Mouse (Mus musculus): Measurements from ENCODE around the gene Pacsin1.
A peak's percentile ranks its signal among the peaks of the same experiment; 100 is the strongest.

Gene Pacsin1

DNA sequence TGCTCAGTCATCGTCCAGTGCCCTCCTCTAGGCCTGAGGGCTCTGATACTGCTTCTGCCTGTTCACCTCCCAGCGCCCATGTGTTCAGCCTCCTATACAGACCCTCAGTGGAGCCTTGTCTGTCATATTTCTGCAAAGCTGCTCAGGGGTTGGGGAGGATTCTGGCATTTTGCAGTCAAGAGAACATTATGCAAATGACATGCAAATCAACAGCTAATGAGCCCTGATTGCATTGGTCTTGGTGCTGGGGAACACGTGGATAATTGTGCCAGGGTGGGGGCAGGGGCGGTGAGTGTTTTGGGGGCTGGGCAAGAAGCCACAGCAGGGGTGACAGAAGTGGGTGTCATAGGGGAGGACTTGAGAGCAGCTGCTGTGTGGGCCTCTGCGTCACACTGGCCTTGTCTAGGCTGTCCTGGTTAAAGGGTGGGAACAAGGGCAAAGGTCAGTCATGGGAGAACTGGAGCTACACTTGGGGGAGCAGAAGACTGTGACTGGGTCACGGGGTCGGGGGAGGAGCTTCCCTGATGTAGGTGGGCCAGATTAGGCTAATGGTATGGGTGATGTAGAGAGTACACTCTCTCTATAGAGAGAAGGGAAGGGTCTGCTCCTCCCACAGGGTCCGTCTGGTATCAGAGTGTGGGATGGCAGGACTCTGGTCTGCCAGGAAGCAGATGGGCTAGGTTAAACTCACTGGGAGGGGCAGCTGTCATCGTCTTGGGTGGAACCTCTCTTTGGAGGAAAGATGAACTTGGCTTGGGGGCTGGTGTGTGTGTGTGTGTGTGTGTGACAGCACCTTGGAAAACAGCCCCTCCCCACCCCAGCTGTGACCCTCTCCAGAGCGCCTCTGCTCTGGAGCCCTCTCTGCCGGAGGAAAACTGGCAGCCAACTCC lies 23.9 kb downstream of the Pacsin1 start:
- peak in 1 of 2 experiments; percentile 39 for DNase-seq

GRCm38 (mm10) chr17:27684886-27685549 lies 29.7 kb downstream of the Pacsin1 start:
- peak; percentile 74 to 76 for DNase-seq

GRCm38 (mm10) chr17:27685550-27685913 lies 30.2 kb downstream of the Pacsin1 start:
- DNase-seq: peak in 1 of 2 experiments; percentile 41

DNA sequence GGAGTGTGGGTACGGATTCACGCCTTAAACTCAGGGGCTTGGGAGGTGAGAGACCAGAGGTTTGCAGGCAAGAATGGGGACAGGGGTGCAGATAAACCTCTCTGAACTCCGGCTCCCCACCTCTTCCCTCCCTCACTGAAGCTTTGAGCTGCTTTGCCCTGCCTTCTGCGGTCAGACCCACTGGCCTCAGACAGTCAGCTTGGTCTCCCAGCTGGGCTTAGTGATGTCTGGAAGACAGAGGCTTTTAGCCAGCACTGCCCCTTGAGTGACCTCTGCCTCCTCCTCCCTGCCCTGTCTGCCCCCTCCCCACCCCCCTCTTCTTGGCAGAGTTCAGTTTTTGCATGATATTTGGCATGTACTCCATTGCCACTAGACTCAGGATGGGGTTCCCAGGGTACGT lies 31.1 kb downstream of the Pacsin1 start:
- DNase-seq: peak in 1 of 2 experiments; percentile 30

- DNase-seq: peak in 1 of 2 experiments; percentile 47
These were observed 35.8 kb downstream of the Pacsin1 start for GRCm38 (mm10) chr17:27690993-27691693.

- DNase-seq: no peak
These were observed 44.4 kb downstream of the Pacsin1 start for GRCm38 (mm10) chr17:27699641-27700244.

DNA sequence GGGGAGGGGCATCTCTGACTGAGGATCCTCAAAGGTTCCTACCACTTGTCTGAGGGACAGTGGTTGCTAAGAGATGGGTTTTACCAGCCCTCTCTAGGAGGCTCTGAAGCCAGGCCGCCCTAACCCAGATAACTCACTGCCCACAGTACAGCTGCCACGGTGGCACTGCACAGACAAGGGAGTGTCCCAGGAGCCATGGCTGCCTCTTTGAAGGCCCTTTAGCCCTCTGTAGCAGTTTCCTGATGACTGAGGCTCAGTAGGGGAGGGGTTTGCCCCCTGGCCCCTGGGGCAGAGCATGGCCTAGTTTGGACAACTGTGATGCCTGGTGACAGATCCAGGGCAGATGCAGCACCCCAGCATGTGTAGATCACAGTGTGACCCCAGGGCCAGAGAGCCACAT lies 45.5 kb downstream of the Pacsin1 start:
- DNase-seq: peak in 1 of 2 experiments; percentile 31

- peak in 1 of 2 experiments; percentile 38 for DNase-seq
These were observed 46.5 kb downstream of the Pacsin1 start for GRCm38 (mm10) chr17:27701856-27702255.

- peak; percentile 61 to 77 for DNase-seq
These were observed 47.2 kb downstream of the Pacsin1 start for GRCm38 (mm10) chr17:27702518-27702917.

- DNase-seq: no peak
These were observed 48.8 kb downstream of the Pacsin1 start for GRCm38 (mm10) chr17:27703961-27704621.

GRCm38 (mm10) chr17:27705661-27706060 lies 50.4 kb downstream of the Pacsin1 start:
- no peak for DNase-seq

GRCm38 (mm10) chr17:27707954-27708661 lies 52.8 kb downstream of the Pacsin1 start:
- DNase-seq: no peak

DNA sequence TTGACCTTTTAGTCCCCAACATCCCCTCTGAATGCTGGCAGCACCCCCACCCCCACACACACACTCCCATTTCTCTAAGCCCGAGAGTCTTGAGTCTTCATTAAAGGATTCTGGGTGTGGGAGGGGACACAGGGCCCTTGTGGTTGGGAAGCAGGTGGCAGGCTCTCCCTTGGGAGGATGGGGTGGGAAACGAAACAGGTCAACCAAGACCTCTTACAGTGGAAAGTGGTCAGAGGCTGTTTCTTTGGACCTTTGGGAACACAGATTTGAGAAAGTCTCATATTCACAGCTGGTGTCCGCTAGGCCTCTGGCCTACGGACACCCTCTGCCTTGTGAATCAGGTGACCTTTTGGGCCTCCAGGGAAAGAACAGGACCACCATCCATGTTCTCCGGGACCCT lies 54.3 kb downstream of the Pacsin1 start:
- DNase-seq: no peak

- no peak for DNase-seq
These were observed 57.5 kb downstream of the Pacsin1 start for GRCm38 (mm10) chr17:27712832-27713231.

GRCm38 (mm10) chr17:27716804-27717203 lies 61.5 kb downstream of the Pacsin1 start:
- no peak for DNase-seq

DNA sequence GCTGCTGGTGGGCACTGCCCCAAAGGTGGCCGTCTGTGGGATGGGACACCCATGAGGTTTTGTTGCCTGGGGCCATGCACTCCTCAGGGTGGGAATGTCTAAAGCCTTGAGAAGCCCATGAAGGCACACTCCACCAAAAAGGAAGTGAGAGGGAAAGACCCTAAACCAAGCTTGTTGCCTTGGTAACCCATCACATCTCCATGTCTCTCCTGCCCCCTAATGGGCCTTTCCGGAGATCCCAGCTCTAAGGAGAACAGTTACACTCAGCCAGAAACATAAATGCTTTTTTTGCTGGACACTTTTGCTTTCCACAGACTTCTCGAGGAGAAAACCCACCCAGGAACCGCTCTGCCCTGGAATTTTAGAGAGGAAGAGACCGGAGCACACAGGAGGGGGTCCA lies 62.9 kb downstream of the Pacsin1 start:
- no peak for DNase-seq

DNA sequence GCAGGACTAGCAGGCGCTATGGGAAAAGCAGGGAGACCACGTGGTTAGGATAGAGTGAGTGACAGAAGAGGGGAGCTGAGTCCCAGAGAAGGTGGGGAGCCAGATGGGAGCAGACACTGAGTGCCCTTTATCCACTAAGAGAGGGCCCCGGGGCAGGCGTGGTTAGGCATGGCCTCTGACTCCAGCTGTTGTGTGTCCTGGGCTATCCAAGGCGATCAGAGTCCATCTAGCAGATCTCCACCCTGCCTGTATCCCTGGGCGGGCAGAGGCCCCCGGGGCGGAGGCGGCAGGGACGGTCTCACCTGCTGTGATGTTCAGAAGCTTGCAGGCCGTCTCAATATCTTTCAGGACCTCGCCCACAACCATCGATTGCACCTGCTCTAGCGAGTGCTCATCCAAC lies 64.4 kb downstream of the Pacsin1 start:
- DNase-seq: no peak

GRCm38 (mm10) chr17:27720326-27720725 lies 65.0 kb downstream of the Pacsin1 start:
- DNase-seq: no peak

GRCm38 (mm10) chr17:27721125-27721664 lies 65.9 kb downstream of the Pacsin1 start:
- peak; percentile 89 to 91 for DNase-seq

GRCm38 (mm10) chr17:27724327-27724726 lies 69.0 kb downstream of the Pacsin1 start:
- DNase-seq: no peak

GRCm38 (mm10) chr17:27725011-27725410 lies 69.7 kb downstream of the Pacsin1 start:
- DNase-seq: no peak

All from cerebellum, adult 18-20 months (tissue).